Mouse (Mus musculus) gonadal fat pad, adult 2 months (tissue): ENCODE data around the gene Maoa. TPM values are rescaled to one million over a fixed set of nuclear protein-coding genes. Genes with fewer than 3 reads are reported as not detected.

Experiments
- DNase-seq: peaks from one replicate; pipeline ENCODE4 v3.0.0-alpha.2; 2012; ENCODE audit warnings: low read depth
- polyA plus RNA-seq: library from polyadenylated mRNA; depleted of rRNA; stranded (reverse); fragments of >200 nt; gene quantifications from 2 replicates; pipeline ENCODE4 v1.2.3, GENCODE M21; 2012; rRNA removed

Maoa gene
- polyA plus RNA-seq, result 4.0 and 4.8 TPM in 2 replicates

DNA sequence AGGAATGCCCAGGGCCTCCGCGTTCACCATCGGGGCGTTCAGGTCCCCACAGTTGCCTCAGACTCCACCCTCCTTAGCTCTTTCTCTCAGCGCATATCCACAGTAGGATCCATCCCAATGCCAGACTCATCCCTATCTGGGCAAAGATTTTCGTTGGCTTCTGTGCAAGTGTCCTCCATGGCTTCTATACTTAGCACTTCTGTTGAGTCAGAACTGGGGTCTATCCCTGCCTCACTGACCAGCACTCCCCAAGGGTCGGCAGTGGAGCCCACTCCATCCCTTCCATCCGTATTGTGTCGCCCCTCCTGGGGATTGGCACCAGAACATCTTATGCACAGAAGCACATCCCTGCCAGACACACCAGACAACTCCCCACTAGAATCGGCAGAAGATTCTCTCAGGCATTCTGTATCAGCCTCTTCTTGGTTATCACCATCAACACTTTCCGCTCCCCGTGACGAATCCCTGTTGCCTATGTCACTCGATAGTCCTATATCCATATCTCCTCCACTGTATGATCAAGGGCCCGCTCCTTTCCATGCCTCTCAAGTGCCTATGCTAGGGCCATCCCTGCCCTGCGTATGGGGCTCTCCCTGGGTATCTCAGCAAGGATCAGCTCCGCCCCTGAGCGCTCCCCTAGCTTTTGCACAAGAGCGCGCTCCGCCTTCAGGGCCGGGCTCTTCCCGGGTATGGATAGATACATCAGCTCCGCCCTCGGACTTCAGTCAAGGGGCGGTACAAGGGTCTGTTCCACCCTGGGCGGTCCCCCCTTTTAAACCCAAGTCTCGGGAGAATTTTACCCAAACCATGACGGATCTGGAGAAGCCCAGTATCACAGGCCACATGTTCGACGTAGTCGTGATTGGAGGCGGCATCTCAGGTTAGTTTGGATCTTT, at the start of gene Maoa:
TSS of gene Maoa (plus strand) at position 665 of the 896 bp plus-strand sequence.
- no peak for DNase-seq

DNA sequence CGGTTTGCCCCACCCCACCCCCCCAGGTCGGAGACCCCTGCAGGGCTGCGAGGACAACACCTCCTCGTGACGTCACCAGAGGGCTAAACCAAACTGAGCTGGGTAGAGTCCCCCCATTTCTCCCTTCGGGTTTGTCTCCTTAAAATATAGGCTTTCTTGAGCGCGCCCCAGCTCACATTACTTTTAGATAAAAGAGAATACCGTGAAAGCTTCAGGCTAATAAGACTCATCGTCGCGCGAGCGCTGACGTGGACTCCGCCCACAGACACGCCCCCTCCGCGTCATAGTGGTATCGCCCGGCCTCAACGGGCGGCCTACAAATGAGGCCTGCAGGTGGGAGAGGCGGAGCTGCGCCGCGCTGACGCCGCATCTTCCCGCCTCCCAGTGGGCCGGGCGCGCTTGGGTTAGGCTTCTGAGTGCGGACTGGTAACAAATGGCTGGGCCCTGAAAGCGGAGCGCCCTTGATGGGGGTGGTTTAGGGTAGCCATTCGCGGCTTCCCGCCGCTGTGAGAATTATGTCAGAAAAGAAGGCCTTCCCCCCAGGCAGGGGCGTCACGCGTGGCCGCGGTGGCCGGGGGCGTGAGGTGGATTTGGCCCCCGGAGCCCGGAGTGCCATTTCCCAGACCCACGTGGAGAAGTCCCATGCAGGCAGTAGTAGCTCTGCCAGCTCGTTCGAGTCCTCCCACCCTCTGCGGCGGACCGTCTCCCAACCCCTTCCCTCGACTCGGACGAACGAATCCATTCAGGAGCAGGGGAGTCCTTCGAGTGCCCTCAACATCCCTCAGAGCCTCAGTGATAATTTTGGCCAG, 1.1 kb upstream of the Maoa start:
- DNase-seq, result no peak

DNA sequence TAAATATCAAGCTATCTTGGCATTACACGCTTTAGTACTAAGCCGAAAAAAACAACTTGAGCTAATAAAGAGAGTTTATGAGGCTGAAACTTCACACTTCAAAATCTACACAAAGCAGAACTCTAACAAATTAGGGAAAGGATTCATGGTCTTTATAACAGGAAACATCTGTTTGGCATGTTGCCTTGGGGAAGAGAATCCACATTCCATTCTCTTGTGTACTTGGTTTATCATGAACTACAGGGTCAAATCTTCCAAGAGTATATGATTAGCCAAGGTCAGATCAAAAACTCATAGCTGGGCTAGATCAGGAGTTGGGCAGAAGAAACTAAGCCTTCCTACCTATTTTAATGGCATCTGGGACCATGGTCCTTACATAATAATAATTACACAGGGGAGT, 37.0 kb downstream of the Maoa start:
- DNase-seq, result no peak

DNA sequence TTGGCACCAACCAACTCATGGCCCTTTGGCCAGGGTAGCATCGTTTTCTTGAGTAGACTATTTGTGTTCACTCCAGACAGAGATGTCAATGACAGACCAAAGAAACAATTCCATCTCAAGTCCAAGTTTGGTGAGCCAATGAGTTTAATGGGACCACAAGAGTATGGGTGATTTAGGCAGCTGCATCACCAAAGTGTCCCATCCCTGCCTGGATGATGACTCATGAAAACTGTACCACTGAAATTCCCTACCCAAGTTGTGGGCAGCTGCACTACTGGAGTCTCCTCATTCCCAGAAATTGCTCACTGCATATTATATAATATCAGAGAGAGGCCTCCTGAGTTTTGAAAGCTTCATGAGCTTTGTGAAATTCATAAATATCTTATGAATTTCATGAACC, 86.6 kb downstream of the Maoa start:
- DNase-seq, result no peak

DNA sequence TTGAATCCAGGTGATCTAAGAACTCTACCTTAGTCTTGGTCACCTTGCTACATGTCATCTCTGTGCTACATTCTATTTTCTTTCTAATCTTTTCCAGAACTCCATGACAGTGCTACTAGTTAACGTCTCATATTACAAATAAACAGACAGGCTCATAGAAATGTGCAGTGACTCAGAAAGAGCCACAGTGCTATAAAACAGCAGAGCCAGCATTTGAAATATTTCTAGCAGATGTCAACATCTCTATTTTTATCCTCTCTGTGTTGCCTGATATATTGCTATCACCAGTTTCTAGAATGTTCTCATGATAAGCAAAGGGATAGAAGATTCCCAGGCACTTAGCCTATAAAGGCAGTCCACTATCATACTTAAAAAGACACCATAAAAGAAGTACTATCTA, 94.5 kb downstream of the Maoa start:
- no peak for DNase-seq

Other genes with a start within 250 kb of the Maoa start
- 0.19 and 0.66 TPM in 2 replicates for gene Cypt1, start 96.8 kb upstream of the Maoa start, polyA plus RNA-seq
- gene Maob, start 197.7 kb downstream of the Maoa start, polyA plus RNA-seq, result 19.5 and 26.7 TPM in 2 replicates